In the genomic region with DNA sequence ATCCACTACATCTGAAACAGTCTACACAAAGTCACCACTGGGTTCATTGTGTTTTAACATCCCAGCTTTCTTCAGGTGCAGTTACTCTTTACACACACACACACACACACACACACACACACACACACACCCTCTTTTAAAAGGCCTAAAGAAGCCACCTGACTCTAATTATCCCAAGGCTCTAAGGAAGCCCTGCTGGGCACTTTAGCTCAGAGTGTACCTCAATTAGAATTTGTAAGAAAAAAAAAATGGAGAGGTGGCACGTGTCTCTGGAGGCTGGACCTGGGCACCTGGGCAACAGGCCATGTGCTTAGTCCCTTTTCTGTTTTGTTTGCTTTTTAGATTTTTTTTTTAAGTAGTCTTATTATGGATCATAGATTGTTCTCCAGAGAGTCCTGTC, we compare ENCODE assay signal across 19 mouse cellular contexts. TPM values are rescaled to one million over a fixed set of nuclear protein-coding genes. Genes with fewer than 3 reads are reported as not detected.
DNase-seq lines count a peak whose midpoint lies in the region; ATAC-seq and TF ChIP-seq lines count a peak whose summit lies in the region.
"Had no signal": no experiment of that assay in that cellular context is flagged by ENCODE, and none has a peak within 500 bp of the region (broad histone marks: within the 10 kb centered on the region; RNA-seq: fewer than 3 reads in every experiment).

No protein-coding gene starts in this region.

- peak; percentile 86 for DNase-seq in ES-CJ7 (ENCODE audit: low read depth, low spot score)
- peak; percentile 81 for DNase-seq in ZHBTc4 (ENCODE audit: low read depth, low spot score)
- DNase-seq in stomach, postnatal 0 days (ENCODE audit: low spot score): peak; percentile 48
- no peak for DNase-seq in adrenal gland, adult 2 months
- DNase-seq in urinary bladder, postnatal 10 days (ENCODE audit: low spot score): no peak
- DNase-seq: adrenal gland, postnatal 25 days; cerebellum, adult 18-20 months; cerebellum, adult 9-11 months; cerebellum, postnatal 36 days; forebrain, postnatal 0 days; gastrocnemius, adult 2 months; gastrocnemius, postnatal 25 days; heart, postnatal 36 days had no signal

- no peaks in the 10 kb centered on the region for H3K9me3 ChIP-seq in ES-Bruce4 (replicated peaks; ENCODE audit: control insufficient read depth, insufficient read depth, low read length, poor library complexity, severe bottlenecking)
- no peaks in the 10 kb centered on the region for H3K9me3 ChIP-seq in stomach, postnatal 0 days (ENCODE audit: control insufficient read depth, low read length)
- H3K9me3 ChIP-seq: embryonic facial prominence, embryonic 10.5 days; forebrain, embryonic 13.5 days; heart, embryonic 13.5 days; hindbrain, embryonic 15.5 days had no signal

- no peak for TF ChIP-seq POLR2A in ES-Bruce4 (IDR thresholded peaks at IDR 0.05; ENCODE audit: insufficient read depth, low read length)

- TF ChIP-seq EP300 in ES-Bruce4 (IDR thresholded peaks at IDR 0.05; ENCODE audit: insufficient read depth, low read depth, low read length): peak; percentile 52; the same call in 1 of the 2 replicates
- no peak for TF ChIP-seq EP300 in stomach, postnatal 0 days (optimal IDR thresholded peaks at IDR 0.05)

- WGBS in stomach, postnatal 0 days: 61% methylated on average over 1 of the region's 1 CpGs

- H3K4me2 ChIP-seq in stomach, postnatal 0 days (replicated peaks; ENCODE audit: low read depth): no peak overlapping the region
- H3K4me2 ChIP-seq: forebrain, embryonic 13.5 days; heart, embryonic 13.5 days; hindbrain, embryonic 15.5 days had no signal

- H3K27me3 ChIP-seq in ES-Bruce4 (ENCODE audit: control insufficient read depth, insufficient read depth, low read length, poor library complexity, severe bottlenecking): no peaks in the 10 kb centered on the region
- no peaks in the 10 kb centered on the region for H3K27me3 ChIP-seq in stomach, postnatal 0 days (ENCODE audit: control insufficient read depth, insufficient read depth, low read length)
- H3K27me3 ChIP-seq: forebrain, embryonic 13.5 days; heart, embryonic 13.5 days; hindbrain, embryonic 15.5 days had no signal

- no peak for TF ChIP-seq CTCF in ES-Bruce4 (IDR thresholded peaks at IDR 0.05; ENCODE audit: low read depth, low read length)
- no peak for TF ChIP-seq CTCF in stomach, postnatal 0 days (IDR thresholded peaks at IDR 0.05; ENCODE audit: low read depth)

- H3K27ac ChIP-seq in ES-Bruce4 (ENCODE audit: insufficient read depth, low read length): peak overlapping the region; percentile 94
- H3K27ac ChIP-seq in stomach, postnatal 0 days (replicated peaks): no peak overlapping the region
- H3K27ac ChIP-seq: embryonic facial prominence, embryonic 10.5 days; forebrain, embryonic 13.5 days; gastrocnemius, adult 2 months; heart, embryonic 13.5 days; hindbrain, embryonic 15.5 days had no signal

- no peak for ATAC-seq in stomach, postnatal 0 days (ENCODE audit: low FRiP score, low TSS enrichment)
- ATAC-seq: forebrain, embryonic 13.5 days; forebrain, postnatal 0 days had no signal

- H3K4me3 ChIP-seq in ES-Bruce4 (ENCODE audit: low read depth, low read length): no peak overlapping the region
- no peak overlapping the region for H3K4me3 ChIP-seq in stomach, postnatal 0 days (ENCODE audit: low read depth, low read length)
- H3K4me3 ChIP-seq: embryonic facial prominence, embryonic 10.5 days; forebrain, embryonic 13.5 days; gastrocnemius, adult 2 months; heart, embryonic 13.5 days; hindbrain, embryonic 15.5 days had no signal

- H3K36me3 ChIP-seq in ES-Bruce4 (ENCODE audit: control insufficient read depth, insufficient read depth, low read length, poor library complexity, severe bottlenecking): no peaks in the 10 kb centered on the region
- no peaks in the 10 kb centered on the region for H3K36me3 ChIP-seq in stomach, postnatal 0 days (ENCODE audit: control insufficient read depth, insufficient read depth, low read length)
- H3K36me3 ChIP-seq: embryonic facial prominence, embryonic 10.5 days; heart, embryonic 13.5 days; hindbrain, embryonic 15.5 days had no signal

- peaks cover 2% of the 10 kb centered on the region for H3K4me1 ChIP-seq in ES-Bruce4 (ENCODE audit: control insufficient read depth, insufficient read depth, low read length)
- H3K4me1 ChIP-seq in stomach, postnatal 0 days (replicated peaks; ENCODE audit: control insufficient read depth, insufficient read depth): no peaks in the 10 kb centered on the region

- no peak overlapping the region for H3K9ac ChIP-seq in ES-Bruce4 (ENCODE audit: low read depth, poor library complexity, severe bottlenecking)
- H3K9ac ChIP-seq in stomach, postnatal 0 days (ENCODE audit: low read length): no peak overlapping the region
- H3K9ac ChIP-seq: forebrain, embryonic 13.5 days; forebrain, postnatal 0 days; heart, embryonic 13.5 days; hindbrain, embryonic 15.5 days had no signal

RNA-seq across cellular contexts. Expression of a gene that starts 3.0 kb away (rescaled TPM):
- 118 and 122 TPM in 2 replicates for polyA plus RNA-seq in ES-Bruce4 (2011; ENCODE audit: insufficient read depth, insufficient read length, low read depth, missing spikeins)
- polyA plus RNA-seq in stomach, postnatal 0 days (2015; fragmentation: Nextera tagmentation; extraction: Ambion mirVana): 9.1 and 10.3 TPM in 2 replicates
- 10 to 100 TPM; 66.8 to 75.8 TPM for total RNA-seq in adrenal gland, adult 2 months (2021)
- polyA plus RNA-seq in adrenal gland, adult 2 months (2012; rRNA removed): 50.5 and 67.4 TPM in 2 replicates

RNA-seq across cellular contexts. Expression of a gene that starts 9.8 kb away (rescaled TPM):
- 0.97 and 1.1 TPM in 2 replicates for polyA plus RNA-seq in ES-Bruce4 (2011; ENCODE audit: insufficient read depth, insufficient read length, low read depth, missing spikeins)
- 0.70 and 0.75 TPM in 2 replicates for polyA plus RNA-seq in stomach, postnatal 0 days (2015; fragmentation: Nextera tagmentation; extraction: Ambion mirVana)
- total RNA-seq in adrenal gland, adult 2 months (2021): 1 to 10 TPM; 2.5 to 3.3 TPM
- polyA plus RNA-seq in adrenal gland, adult 2 months (2012; rRNA removed): 2.5 and 3.2 TPM in 2 replicates

RNA-seq across cellular contexts. Expression of a gene that starts 31.8 kb away (rescaled TPM):
- 23.2 and 23.4 TPM in 2 replicates for polyA plus RNA-seq in ES-Bruce4 (2011; ENCODE audit: insufficient read depth, insufficient read length, low read depth, missing spikeins)
- polyA plus RNA-seq in stomach, postnatal 0 days (2015; fragmentation: Nextera tagmentation; extraction: Ambion mirVana): 15.2 and 16.5 TPM in 2 replicates
- total RNA-seq in adrenal gland, adult 2 months (2021): 100 to 1,000 TPM in 1 of 2 experiments, 10 to 100 TPM in 1; 84.6 to 135 TPM
- 216 and 273 TPM in 2 replicates for polyA plus RNA-seq in adrenal gland, adult 2 months (2012; rRNA removed)

RNA-seq across cellular contexts. Expression of a gene that starts 35.2 kb away (rescaled TPM):
- polyA plus RNA-seq in ES-Bruce4 (2011; ENCODE audit: insufficient read depth, insufficient read length, low read depth, missing spikeins): 27.3 and 36.7 TPM in 2 replicates
- 27.1 and 27.7 TPM in 2 replicates for polyA plus RNA-seq in stomach, postnatal 0 days (2015; fragmentation: Nextera tagmentation; extraction: Ambion mirVana)
- total RNA-seq in adrenal gland, adult 2 months (2021): 100 to 1,000 TPM in 1 of 2 experiments, 10 to 100 TPM in 1; 75.8 to 128 TPM
- 121 and 125 TPM in 2 replicates for polyA plus RNA-seq in adrenal gland, adult 2 months (2012; rRNA removed)

RNA-seq across cellular contexts. Expression of a gene that starts 54.7 kb away (rescaled TPM):
- polyA plus RNA-seq in ES-Bruce4 (2011; ENCODE audit: insufficient read depth, insufficient read length, low read depth, missing spikeins): not detected in 2 replicates
- 0.05 and 0.07 TPM in 2 replicates for polyA plus RNA-seq in stomach, postnatal 0 days (2015; fragmentation: Nextera tagmentation; extraction: Ambion mirVana)
- 1 to 10 TPM in 1 of 2 experiments, under 1 TPM in 1; 0.84 to 1.4 TPM for total RNA-seq in adrenal gland, adult 2 months (2021)
- polyA plus RNA-seq in adrenal gland, adult 2 months (2012; rRNA removed): 2.5 and 2.7 TPM in 2 replicates
- polyA plus RNA-seq: embryonic facial prominence, embryonic 10.5 days; forebrain, embryonic 13.5 days; heart, embryonic 13.5 days; hindbrain, embryonic 11.5 days had no signal

Comparison
In these comparisons a context has a peak if more than half of its experiments do, and no peak if none do; other contexts are left out.
1. DNase-seq: peak in ES-CJ7 (single experiment), ZHBTc4 (single experiment) and stomach, postnatal 0 days (single experiment); none in adrenal gland, adult 2 months (single experiment) and urinary bladder, postnatal 10 days (single experiment).